Mouse (Mus musculus): ENCODE data around the gene Adam15.
A peak's percentile ranks its signal among the peaks of the same experiment; 100 is the strongest.

The Adam15 gene

GRCm38 (mm10) chr3:89321183-89322130 is 28.3 kb downstream of the Adam15 start:
- no peak for DNase-seq

- DNase-seq: no peak
These were observed 29.1 kb downstream of the Adam15 start for GRCm38 (mm10) chr3:89320581-89321182.

- DNase-seq: no peak
These were observed 30.0 kb downstream of the Adam15 start for GRCm38 (mm10) chr3:89319591-89320350.

GRCm38 (mm10) chr3:89318971-89319590 is 30.7 kb downstream of the Adam15 start:
- no peak for DNase-seq

- DNase-seq: no peak
These were observed 31.5 kb downstream of the Adam15 start for GRCm38 (mm10) chr3:89318316-89318715.

GRCm38 (mm10) chr3:89317246-89317645 is 32.5 kb downstream of the Adam15 start:
- DNase-seq: no peak

- DNase-seq: peak; percentile 82
These were observed 33.0 kb downstream of the Adam15 start for GRCm38 (mm10) chr3:89316833-89317232.

GRCm38 (mm10) chr3:89315930-89316831 is 33.6 kb downstream of the Adam15 start:
- DNase-seq: no peak

GRCm38 (mm10) chr3:89315195-89315929 is 34.4 kb downstream of the Adam15 start:
- peak; percentile 60 for DNase-seq

GRCm38 (mm10) chr3:89314791-89315190 is 35.0 kb downstream of the Adam15 start:
- no peak for DNase-seq

- DNase-seq: no peak
These were observed 35.5 kb downstream of the Adam15 start for GRCm38 (mm10) chr3:89314340-89314739.

GRCm38 (mm10) chr3:89308089-89308488 is 41.7 kb downstream of the Adam15 start:
- DNase-seq: peak; percentile 76

GRCm38 (mm10) chr3:89305551-89306325 is 44.1 kb downstream of the Adam15 start:
- peak; percentile 67 for DNase-seq

GRCm38 (mm10) chr3:89305105-89305504 is 44.7 kb downstream of the Adam15 start:
- no peak for DNase-seq

- no peak for DNase-seq
These were observed 45.4 kb downstream of the Adam15 start for GRCm38 (mm10) chr3:89304440-89304839.

GRCm38 (mm10) chr3:89300514-89300913 is 49.3 kb downstream of the Adam15 start:
- DNase-seq: no peak

GRCm38 (mm10) chr3:89300071-89300470 is 49.7 kb downstream of the Adam15 start:
- DNase-seq: peak; percentile 83

GRCm38 (mm10) chr3:89299499-89299898 is 50.3 kb downstream of the Adam15 start:
- DNase-seq: peak; percentile 56

- no peak for DNase-seq
These were observed 50.9 kb downstream of the Adam15 start for GRCm38 (mm10) chr3:89298908-89299307.

- no peak for DNase-seq
These were observed 52.9 kb downstream of the Adam15 start for GRCm38 (mm10) chr3:89296761-89297396.
